Mouse (Mus musculus): Measurements from ENCODE around the gene Gm10721.
A peak's percentile ranks its signal among the peaks of the same experiment; 100 is the strongest.
"Not testable (repeated sequence)": the region's sequence is repeated elsewhere in the genome, so short reads cannot be mapped to it uniquely, and the experiment has no call there.

Gm10721 gene

GRCm38 (mm10) chr9:3026136-3026535 lies 13.2 kb downstream of the Gm10721 start:
- not testable (repeated sequence) for DNase-seq

DNA sequence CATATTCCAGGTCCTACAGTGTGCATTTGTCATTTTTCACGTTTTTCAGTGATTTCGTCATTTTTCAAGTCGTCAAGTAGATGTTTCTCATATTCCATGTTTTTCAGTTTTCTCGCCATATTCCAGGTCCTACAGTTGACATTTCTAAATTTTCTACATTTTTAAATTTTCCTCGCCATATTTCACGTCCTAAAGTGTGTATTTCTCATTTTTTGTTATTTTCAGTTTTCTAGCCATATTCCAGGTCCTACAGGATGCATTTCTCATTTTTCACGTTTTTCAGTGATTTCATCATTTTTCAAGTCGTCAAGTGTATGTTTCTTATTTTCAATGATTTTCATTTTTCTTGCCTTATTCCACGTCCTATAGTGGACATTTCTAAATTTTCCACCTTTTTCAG lies 13.8 kb downstream of the Gm10721 start:
- not testable (repeated sequence) for DNase-seq

DNA sequence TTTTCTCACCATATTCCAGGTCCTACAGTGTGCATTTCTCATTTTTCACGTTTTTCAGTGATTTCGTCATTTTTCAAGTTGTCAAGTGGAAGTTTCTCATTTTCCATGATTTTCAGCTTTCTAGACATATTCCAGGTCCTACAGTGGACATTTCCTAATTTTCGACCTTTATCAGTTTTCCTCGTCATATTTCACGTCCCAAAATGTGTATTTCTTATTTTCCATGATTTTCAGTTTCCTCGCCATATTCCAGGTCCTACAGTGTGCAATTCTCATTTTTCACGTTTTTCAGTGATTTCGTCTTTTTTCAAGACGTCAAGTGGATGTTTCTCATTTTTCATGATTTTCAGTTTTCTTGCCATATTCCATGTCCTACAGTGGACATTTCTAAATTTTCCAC lies 14.3 kb downstream of the Gm10721 start:
- DNase-seq: not testable (repeated sequence)

- peak; percentile 62 for DNase-seq
Measured at GRCm38 (mm10) chr9:3029276-3030000, 16.5 kb downstream of the Gm10721 start.

- DNase-seq: not testable (repeated sequence)
Measured at GRCm38 (mm10) chr9:3030677-3031318, 17.9 kb downstream of the Gm10721 start.

- DNase-seq: not testable (repeated sequence)
Measured at GRCm38 (mm10) chr9:3034299-3034698, 21.4 kb downstream of the Gm10721 start, which contains the start of gene Gm17535. Gene Gm17535, plus strand, starts transcription at chr9:3034599.

- not testable (repeated sequence) for DNase-seq
Measured at GRCm38 (mm10) chr9:3036577-3036976, 23.6 kb downstream of the Gm10721 start, which contains the start of gene Gm10715. Gene Gm10715, plus strand, starts transcription at chr9:3036877.

GRCm38 (mm10) chr9:3038161-3038560 lies 25.2 kb downstream of the Gm10721 start:
- DNase-seq: not testable (repeated sequence)
